Mouse (Mus musculus): ENCODE results near the gene Pdlim4. TPM values are rescaled to one million over a fixed set of nuclear protein-coding genes. Genes with fewer than 3 reads are reported as not detected.
A peak's percentile ranks its signal among the peaks of the same experiment; 100 is the strongest.

The Pdlim4 gene
- polyA plus RNA-seq, 1 experiment from 2014 or later = 55.5 TPM

DNA sequence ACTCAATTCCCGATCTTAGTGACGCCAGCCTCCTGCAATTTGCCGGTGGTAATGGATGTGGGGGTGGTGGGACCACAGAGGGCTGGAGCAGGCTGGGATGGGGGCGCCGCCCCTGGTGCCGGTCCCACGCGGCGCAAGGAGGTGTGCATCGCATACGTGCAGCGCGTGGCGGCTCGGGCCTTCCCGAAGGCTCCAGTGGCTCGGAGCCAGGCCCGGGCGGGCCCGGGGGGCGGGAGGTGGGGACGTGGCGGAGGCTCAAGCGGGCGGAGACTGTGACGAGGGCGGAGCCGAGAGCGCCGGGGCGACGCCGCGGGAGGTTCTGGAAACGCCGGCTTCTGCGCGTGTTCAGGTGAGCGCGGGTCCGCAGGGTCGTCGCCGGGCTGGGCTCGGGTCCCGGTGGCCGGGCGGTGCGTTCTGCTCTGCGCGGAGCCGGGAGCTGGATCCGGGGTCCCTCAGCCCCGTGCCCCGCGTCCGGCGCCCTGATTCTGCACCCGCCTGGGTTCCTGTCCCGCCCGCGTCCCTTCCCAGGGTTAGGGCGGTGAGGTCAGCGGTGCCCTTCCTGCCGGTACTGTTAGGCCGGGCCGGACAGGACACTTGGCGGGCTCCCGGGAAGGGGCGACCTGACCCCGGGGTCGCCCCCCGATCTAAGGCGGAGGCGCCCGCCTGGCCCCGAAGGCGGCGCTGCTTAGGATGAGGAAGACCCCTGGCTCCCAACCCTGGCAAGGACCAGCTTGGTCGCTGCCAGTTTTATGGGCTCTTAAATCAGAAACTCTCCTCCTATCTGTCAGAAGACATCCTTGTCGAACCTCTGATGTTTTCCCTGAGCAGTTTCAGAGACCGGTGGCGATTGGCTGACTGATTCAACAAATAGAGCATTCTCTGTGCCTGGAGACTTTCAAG is 32.1 kb upstream of the Pdlim4 start:
- Histone ChIP-seq H3K27me3 (ENCODE audit: control insufficient read depth, insufficient read depth, low read length) (no peaks in the 10 kb centered on the region), H3K4me2 (replicated peaks; ENCODE audit: low read depth) (peak overlapping the region; percentile 98), H3K27ac (replicated peaks) (peak overlapping the region; percentile 58; the same call in 1 of the 2 replicates), H3K9ac (ENCODE audit: low read length) (peak overlapping the region; percentile 76), H3K36me3 (ENCODE audit: control insufficient read depth, insufficient read depth, low read length) (no peaks in the 10 kb centered on the region), H3K9me3 (ENCODE audit: control insufficient read depth, low read length) (no peaks in the 10 kb centered on the region), H3K4me1 (replicated peaks; ENCODE audit: control insufficient read depth, insufficient read depth) (0 out of 2 replicates have a peak, but pooled peaks cover 4% of the 10 kb centered on the region), H3K4me3 (ENCODE audit: low read depth, low read length) (peak overlapping the region; percentile 69)
- TF ChIP-seq CTCF (IDR thresholded peaks at IDR 0.05; ENCODE audit: low read depth) (no peak), EP300 (optimal IDR thresholded peaks at IDR 0.05) (no peak)
- ATAC-seq (ENCODE audit: low FRiP score, low TSS enrichment) = peak; percentile 87
- WGBS = 1% methylated on average over 62 of the region's 83 CpGs
- peak; percentile 91 for DNase-seq (ENCODE audit: low spot score)

GRCm38 (mm10) chr11:54100045-54100691 is 31.4 kb upstream of the Pdlim4 start, which contains the start of gene P4ha2:
Gene P4ha2 (plus strand): TSS chr11:54100095.
- Histone ChIP-seq H3K9ac (ENCODE audit: low read length) (peak within 1 kb of the TSS; percentile 76), H3K27me3 (ENCODE audit: control insufficient read depth, insufficient read depth, low read length) (no peaks in the 10 kb centered on the region), H3K9me3 (ENCODE audit: control insufficient read depth, low read length) (no peaks in the 10 kb centered on the region), H3K4me1 (replicated peaks; ENCODE audit: control insufficient read depth, insufficient read depth) (0 out of 2 replicates have a peak, but pooled peaks cover 4% of the 10 kb centered on the region), H3K4me3 (ENCODE audit: low read depth, low read length) (peak within 1 kb of the TSS; percentile 69), H3K27ac (replicated peaks) (peak within 1 kb of the TSS; percentile 58; the same call in 1 of the 2 replicates), H3K4me2 (replicated peaks; ENCODE audit: low read depth) (peak within 1 kb of the TSS; percentile 98), H3K36me3 (ENCODE audit: control insufficient read depth, insufficient read depth, low read length) (no peaks in the 10 kb centered on the region)
- TF ChIP-seq EP300 (optimal IDR thresholded peaks at IDR 0.05) = no peak
- TF ChIP-seq CTCF (IDR thresholded peaks at IDR 0.05; ENCODE audit: low read depth) = no peak
- DNase-seq (ENCODE audit: low spot score) (no peak), ATAC-seq (ENCODE audit: low FRiP score, low TSS enrichment) (0 out of 2 replicates have a peak, but pooled peaks have one; percentile 8)
- WGBS = 53% methylated on average over 10 of the region's 10 CpGs

GRCm38 (mm10) chr11:54093000-54093399 is 24.2 kb upstream of the Pdlim4 start:
- ATAC-seq (ENCODE audit: low FRiP score, low TSS enrichment) (peak; percentile 42), DNase-seq (ENCODE audit: low spot score) (peak; percentile 55)
- no peak overlapping the region for H3K4me3 ChIP-seq (ENCODE audit: low read depth, low read length)
- no peaks in the 10 kb centered on the region for H3K9me3 ChIP-seq (ENCODE audit: control insufficient read depth, low read length)
- WGBS = 3% methylated on average over 3 of the region's 3 CpGs
- no peak overlapping the region for H3K9ac ChIP-seq (ENCODE audit: low read length)
- H3K27ac ChIP-seq (replicated peaks) = no peak overlapping the region
- TF ChIP-seq EP300 (optimal IDR thresholded peaks at IDR 0.05) = no peak
- TF ChIP-seq CTCF (IDR thresholded peaks at IDR 0.05; ENCODE audit: low read depth) = peak; percentile 85
- H3K4me2 ChIP-seq (replicated peaks; ENCODE audit: low read depth) = no peak overlapping the region
- no peaks in the 10 kb centered on the region for H3K27me3 ChIP-seq (ENCODE audit: control insufficient read depth, insufficient read depth, low read length)
- no peaks in the 10 kb centered on the region for H3K4me1 ChIP-seq (replicated peaks; ENCODE audit: control insufficient read depth, insufficient read depth)
- no peaks in the 10 kb centered on the region for H3K36me3 ChIP-seq (ENCODE audit: control insufficient read depth, insufficient read depth, low read length)

- TF ChIP-seq CTCF (IDR thresholded peaks at IDR 0.05; ENCODE audit: low read depth) (no peak), EP300 (optimal IDR thresholded peaks at IDR 0.05) (no peak)
- Histone ChIP-seq H3K27me3 (ENCODE audit: control insufficient read depth, insufficient read depth, low read length) (no peaks in the 10 kb centered on the region), H3K4me3 (ENCODE audit: low read depth, low read length) (no peak overlapping the region), H3K9ac (ENCODE audit: low read length) (no peak overlapping the region), H3K9me3 (ENCODE audit: control insufficient read depth, low read length) (no peaks in the 10 kb centered on the region), H3K27ac (replicated peaks) (no peak overlapping the region), H3K36me3 (ENCODE audit: control insufficient read depth, insufficient read depth, low read length) (no peaks in the 10 kb centered on the region), H3K4me1 (replicated peaks; ENCODE audit: control insufficient read depth, insufficient read depth) (no peaks in the 10 kb centered on the region), H3K4me2 (replicated peaks; ENCODE audit: low read depth) (no peak overlapping the region)
- 55% methylated on average over 7 of the region's 7 CpGs for WGBS
- no peak for DNase-seq (ENCODE audit: low spot score)
- no peak for ATAC-seq (ENCODE audit: low FRiP score, low TSS enrichment)
Observed at GRCm38 (mm10) chr11:54092188-54092587, 23.4 kb upstream of the Pdlim4 start.

GRCm38 (mm10) chr11:54091726-54092125 is 22.9 kb upstream of the Pdlim4 start:
- DNase-seq (ENCODE audit: low spot score) (no peak), ATAC-seq (ENCODE audit: low FRiP score, low TSS enrichment) (no peak)
- Histone ChIP-seq H3K9ac (ENCODE audit: low read length) (no peak overlapping the region), H3K4me1 (replicated peaks; ENCODE audit: control insufficient read depth, insufficient read depth) (no peaks in the 10 kb centered on the region), H3K4me2 (replicated peaks; ENCODE audit: low read depth) (no peak overlapping the region), H3K4me3 (ENCODE audit: low read depth, low read length) (no peak overlapping the region), H3K27me3 (ENCODE audit: control insufficient read depth, insufficient read depth, low read length) (no peaks in the 10 kb centered on the region), H3K9me3 (ENCODE audit: control insufficient read depth, low read length) (no peaks in the 10 kb centered on the region), H3K36me3 (ENCODE audit: control insufficient read depth, insufficient read depth, low read length) (no peaks in the 10 kb centered on the region), H3K27ac (replicated peaks) (no peak overlapping the region)
- TF ChIP-seq CTCF (IDR thresholded peaks at IDR 0.05; ENCODE audit: low read depth) (peak; percentile 13; the same call in 1 of the 2 replicates), EP300 (optimal IDR thresholded peaks at IDR 0.05) (no peak)
- 58% methylated on average over 8 of the region's 8 CpGs for WGBS

Measured in stomach, postnatal 0 days (tissue).